Mouse (Mus musculus): Measurements from ENCODE around the gene Gm4881.

The Gm4881 gene

GRCm38 (mm10) chr7:24954450-24954849, 10.2 kb upstream of the Gm4881 start:
- DNase-seq (ENCODE audit: low read depth, low spot score): no peak

DNA sequence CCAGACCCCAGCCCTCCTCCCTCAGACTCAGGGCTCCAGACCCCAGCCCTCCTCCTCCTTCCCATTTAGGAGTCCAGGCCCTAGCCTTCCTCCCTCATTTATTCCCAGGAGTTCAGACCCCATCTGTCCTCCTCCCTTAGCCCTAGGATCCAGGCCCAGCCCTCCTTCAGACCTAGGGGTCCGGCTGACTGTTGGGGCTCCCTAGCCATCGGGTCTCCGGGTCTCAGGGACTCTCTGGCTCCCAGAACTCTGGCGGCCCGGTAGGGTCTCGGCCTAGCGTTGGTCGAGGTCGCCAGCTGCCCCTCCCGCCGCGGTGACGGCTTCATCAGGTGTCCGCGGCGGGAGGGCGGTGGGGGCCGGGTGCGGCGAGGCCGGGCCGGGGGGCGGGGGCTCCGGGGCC, 9.7 kb upstream of the Gm4881 start:
- no peak for DNase-seq (ENCODE audit: low read depth, low spot score)

- DNase-seq (ENCODE audit: low read depth, low spot score): peak; percentile 90
These were observed 5.8 kb upstream of the Gm4881 start for GRCm38 (mm10) chr7:24949958-24950623.

- no peak for DNase-seq (ENCODE audit: low read depth, low spot score)
These were observed 4.5 kb upstream of the Gm4881 start for GRCm38 (mm10) chr7:24948774-24949173.

DNA sequence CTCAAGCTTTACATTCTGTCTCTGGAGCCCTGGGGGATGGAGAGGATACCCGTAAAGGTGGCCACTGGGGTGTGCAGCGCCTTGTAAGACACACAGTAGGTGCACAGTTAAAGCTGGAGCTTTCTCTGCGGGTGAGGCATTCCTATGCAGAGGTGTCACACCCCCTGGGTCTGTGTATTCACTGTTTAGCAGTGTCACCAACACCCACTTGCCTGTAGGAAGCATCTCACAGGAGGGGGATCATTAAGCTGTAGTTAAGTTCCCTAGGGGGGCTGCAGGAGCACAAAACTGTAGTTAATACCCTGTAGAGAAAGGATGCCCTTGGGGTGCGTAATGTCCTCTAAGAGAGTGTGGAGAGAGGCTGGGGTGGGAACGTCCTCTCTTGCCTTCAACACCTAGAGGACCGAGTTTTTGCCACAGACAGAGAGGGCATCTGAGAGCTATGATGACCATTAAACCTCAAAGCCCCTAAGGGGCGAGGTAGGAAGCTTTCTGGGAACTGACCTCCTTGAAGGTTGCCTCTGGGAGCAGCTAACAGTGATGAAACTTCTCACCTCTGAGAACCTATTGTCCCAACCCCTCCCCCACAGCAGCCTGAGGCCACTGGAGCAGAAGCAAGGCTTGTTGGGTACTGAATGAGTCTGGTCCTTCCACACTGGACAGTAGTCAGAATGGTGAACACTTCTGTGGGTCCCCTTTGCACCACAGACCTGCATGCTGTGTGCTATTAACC, 3.2 kb upstream of the Gm4881 start:
- peak; percentile 88 for DNase-seq (ENCODE audit: low read depth, low spot score)

- DNase-seq (ENCODE audit: low read depth, low spot score): no peak
These were observed 653 bp downstream of the Gm4881 start for GRCm38 (mm10) chr7:24943641-24944040.

DNA sequence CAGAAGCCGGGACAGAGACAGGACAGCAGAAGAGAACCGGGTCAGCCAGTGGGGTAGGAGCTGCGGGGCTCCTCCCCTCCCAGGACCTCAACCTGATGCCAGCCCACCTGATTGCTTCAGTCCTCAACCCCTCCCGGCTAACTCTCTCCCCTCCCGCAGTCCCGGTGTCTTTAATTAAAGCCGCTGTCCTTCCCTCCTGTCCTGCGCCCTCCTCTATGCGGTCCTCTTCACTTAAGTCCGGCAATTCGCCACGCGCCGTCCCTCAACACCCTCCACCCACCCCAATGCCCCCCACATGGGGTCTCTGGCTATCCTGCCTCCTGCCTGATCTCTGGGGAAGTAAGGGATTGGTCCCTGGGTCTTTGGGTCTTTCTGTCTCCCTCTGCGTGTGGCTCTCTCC, 12.6 kb downstream of the Gm4881 start:
- no peak for DNase-seq (ENCODE audit: low read depth, low spot score)

DNA sequence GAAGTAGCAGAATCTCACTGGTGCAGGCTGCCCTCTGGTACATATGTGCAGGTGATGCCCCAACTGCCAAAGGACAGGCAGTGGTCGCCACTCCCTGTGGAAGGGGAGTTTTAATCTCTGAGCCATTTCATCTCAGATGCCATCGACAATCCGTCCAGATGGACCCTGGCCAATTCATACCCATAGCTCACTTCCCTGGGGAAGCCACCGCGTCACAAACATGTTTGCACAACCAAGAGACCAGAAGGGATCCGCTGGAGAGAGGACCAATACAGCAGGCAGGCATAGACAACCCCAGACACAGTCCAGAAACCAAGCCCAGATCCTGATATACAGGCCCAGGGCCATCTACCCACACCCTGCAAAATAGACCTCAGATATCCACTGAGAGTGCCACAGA, 13.8 kb downstream of the Gm4881 start:
- DNase-seq (ENCODE audit: low read depth, low spot score): no peak

- no peak for DNase-seq (ENCODE audit: low read depth, low spot score)
These were observed 24.6 kb downstream of the Gm4881 start for GRCm38 (mm10) chr7:24919728-24920127.

GRCm38 (mm10) chr7:24918763-24919323, 25.5 kb downstream of the Gm4881 start:
- DNase-seq (ENCODE audit: low read depth, low spot score): no peak

DNA sequence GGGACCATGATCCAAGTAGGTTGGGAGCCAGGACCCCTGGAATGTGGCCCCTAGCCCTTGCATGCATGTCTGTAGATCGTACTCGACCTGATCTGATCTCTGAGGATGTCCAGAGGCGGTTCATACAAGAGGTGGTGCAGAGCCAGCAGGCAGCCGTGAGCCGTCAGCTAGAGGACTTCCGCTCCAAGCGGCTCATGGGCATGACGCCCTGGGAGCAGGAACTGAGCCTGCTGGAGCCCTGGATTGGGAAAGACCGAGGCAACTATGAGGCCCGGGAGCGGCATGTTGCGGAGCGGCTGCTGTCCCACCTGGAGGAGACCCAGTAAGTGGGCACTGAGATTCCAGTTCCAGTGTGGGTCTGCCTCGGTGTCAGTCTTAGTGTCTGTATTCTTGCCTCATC, 31.8 kb downstream of the Gm4881 start:
- no peak for DNase-seq (ENCODE audit: low read depth, low spot score)

- peak; percentile 72 for DNase-seq (ENCODE audit: low read depth, low spot score)
These were observed 37.0 kb downstream of the Gm4881 start for GRCm38 (mm10) chr7:24907211-24907748.

DNA sequence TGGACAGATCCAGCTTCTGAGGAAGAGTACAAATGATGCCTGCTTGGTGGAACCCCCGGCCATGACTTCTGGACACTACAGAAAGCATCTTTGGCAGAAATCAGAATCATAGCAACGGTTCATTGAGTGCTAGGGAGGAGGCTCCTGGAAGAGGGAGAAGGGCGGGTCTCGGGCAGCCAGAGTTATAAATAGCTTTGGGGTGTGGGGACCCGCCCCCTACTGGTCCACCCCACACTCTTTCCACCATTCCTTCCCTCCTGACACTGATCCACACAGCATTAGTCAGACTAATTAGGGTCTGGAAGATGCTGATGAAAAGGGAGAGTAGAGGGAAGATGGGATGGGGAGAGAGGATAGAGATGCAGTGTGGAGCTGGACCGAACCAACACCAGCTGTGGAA, 37.7 kb downstream of the Gm4881 start:
- DNase-seq (ENCODE audit: low read depth, low spot score): peak; percentile 36

DNA sequence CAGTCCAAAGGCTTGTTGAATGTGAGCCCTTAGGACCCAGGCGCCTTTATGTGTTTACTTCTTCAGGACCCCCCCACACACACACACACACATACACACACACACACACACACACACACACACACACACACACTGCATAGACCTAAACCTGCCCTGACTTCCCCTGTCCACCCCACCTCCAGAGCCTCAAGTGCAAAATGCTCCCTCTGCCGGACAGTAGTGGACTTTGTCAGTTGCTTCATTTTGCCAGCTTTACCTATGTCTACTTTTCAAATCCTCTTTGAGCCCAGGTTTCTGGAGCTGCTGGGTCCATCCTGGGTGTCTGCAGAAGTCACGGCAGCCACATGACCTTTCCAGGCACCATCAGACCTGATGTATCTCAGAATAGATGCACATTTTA, 39.4 kb downstream of the Gm4881 start:
- DNase-seq (ENCODE audit: low read depth, low spot score): peak; percentile 86

DNA sequence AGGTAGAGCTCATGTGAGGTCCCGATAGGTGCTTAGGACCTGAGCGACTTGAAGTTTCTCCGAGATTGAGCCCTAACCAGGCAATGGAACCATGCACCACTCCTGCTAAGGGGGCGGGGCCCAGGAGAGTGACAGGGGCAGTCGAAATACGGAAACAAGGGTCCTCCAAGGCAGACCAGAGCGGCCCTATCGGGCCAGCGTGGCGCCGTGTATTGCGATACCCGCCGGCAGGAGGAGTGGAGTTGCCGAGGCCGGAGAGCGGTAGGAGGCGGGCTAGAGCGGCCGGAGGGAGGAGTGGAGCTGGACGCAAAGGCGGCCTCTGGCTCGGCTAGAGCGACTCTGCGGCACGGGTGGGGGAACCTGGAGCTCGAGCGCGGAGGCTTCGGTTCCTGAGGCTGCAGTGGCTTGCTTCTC, 40.2 kb downstream of the Gm4881 start:
- peak; percentile 98 for DNase-seq (ENCODE audit: low read depth, low spot score)

GRCm38 (mm10) chr7:24903444-24903825, 40.9 kb downstream of the Gm4881 start:
- DNase-seq (ENCODE audit: low read depth, low spot score): no peak

DNA sequence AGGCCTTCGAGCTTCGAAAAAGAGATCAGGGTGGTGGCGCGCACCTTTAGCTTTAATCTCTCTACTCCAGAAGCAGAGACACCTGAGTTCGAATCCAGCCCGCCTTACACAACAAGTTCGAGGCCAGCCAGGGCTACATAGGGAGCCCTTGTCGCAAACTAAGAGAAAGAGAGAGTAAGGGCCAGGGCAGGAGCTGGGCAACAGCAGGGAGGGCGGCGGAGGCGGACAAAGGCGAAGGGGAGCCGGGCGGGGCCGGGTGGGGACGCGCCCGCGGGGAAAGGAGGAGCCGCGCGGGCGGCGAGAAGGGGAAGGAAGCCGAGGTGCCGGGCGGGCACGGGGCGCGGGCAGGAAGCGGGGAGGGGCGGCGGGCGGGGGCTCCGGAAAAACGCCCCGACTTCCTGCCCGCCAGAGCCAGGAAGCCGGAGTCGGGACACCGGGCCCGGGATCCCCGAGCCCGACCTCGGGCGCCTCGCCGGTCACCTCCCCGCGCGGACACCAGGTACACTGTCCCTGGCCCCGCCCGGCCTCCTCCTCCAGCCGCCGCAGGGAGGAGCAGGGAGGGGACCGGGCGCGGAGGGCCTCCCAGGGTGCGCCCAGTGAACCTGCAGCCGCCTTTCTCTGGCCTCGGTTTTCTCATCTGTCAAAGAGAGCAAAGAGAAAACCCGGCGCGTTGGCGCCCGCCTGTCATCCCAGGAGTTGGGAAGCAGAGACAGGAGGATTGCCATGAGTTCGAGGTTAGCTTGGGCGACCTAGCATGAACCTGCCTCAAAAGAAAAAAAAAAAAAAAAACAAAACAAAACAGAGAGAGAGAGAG, 41.5 kb downstream of the Gm4881 start, which contains the start of gene Arhgef1:
Gene Arhgef1, plus strand, starts transcription at position 283 of the 814 bp plus-strand sequence.
- no peak for DNase-seq (ENCODE audit: low read depth, low spot score)

- no peak for DNase-seq (ENCODE audit: low read depth, low spot score)
These were observed 42.0 kb downstream of the Gm4881 start for GRCm38 (mm10) chr7:24902264-24902629.

DNA sequence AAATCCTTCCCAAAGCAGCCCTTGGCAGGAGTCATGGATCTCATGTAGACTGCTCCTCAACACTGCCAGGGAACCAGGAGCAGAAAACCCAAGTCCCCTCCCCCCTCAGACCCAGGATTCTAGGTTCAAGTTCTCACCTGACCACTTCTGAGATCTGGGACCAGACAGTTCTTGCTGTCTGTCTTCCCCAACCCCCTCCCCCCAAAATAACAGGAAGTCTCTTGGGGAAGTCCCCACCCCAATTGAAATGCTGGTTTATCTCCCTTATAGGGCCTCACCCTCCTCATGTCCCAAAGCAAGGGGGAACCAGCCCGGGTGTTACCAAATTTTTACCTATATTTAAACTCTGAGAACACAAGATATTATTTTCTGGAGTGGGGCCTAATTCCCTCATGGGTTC, 42.5 kb downstream of the Gm4881 start:
- DNase-seq (ENCODE audit: low read depth, low spot score): no peak

DNA sequence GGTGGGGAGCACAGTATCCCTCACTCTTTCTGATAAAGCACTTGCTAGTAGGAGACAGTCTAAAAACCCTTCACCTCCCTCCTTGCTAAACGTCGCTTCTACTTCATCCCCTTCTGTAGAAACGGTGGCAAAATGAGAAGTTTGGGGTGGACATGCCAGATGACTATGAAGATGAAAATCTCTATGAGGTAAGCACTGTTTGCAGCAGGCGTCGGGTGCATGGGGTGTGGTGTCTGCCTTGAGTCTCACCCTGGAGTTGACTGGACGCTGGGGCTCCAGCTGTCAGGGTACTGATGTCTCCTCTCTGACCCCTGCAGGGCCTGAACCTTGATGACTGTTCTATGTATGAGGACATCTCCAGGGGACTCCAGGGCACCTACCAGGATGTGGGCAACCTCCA, 43.2 kb downstream of the Gm4881 start:
- DNase-seq (ENCODE audit: low read depth, low spot score): no peak

- DNase-seq (ENCODE audit: low read depth, low spot score): no peak
These were observed 46.3 kb downstream of the Gm4881 start for GRCm38 (mm10) chr7:24897959-24898358.

GRCm38 (mm10) chr7:24897224-24897623, 47.1 kb downstream of the Gm4881 start, which contains the start of gene Cd79a:
Gene Cd79a, plus strand, starts transcription at chr7:24897381.
- no peak for DNase-seq (ENCODE audit: low read depth, low spot score)
